Mouse (Mus musculus) kidney, postnatal 0 days (tissue): ENCODE measurements around the gene Dgka. TPM values are rescaled to one million over a fixed set of nuclear protein-coding genes. Genes with fewer than 3 reads are reported as not detected.
"Not testable (repeated sequence)": the region's sequence is repeated elsewhere in the genome, so short reads cannot be mapped to it uniquely, and the experiment has no call there.

Experiments used
- ATAC-seq: fragments of 200-750 bp; cut with Nextera tagmentation; replicated peaks from 2 replicates; pipeline ENCODE4 v1.8.0; 2017; ENCODE audit warnings: low read depth, moderate number of reproducible peaks, moderate TSS enrichment, moderate library complexity; ENCODE audit not compliant: low FRiP score
- DNase-seq: peaks from one replicate; pipeline ENCODE4 v3.0.0-alpha.2; 2016; ENCODE audit warnings: low spot score
- H3K27ac ChIP-seq: fragments of 300-500 bp; sonication (generic); 2 replicates; pipeline ENCODE4 v1.5.1; 2014; ENCODE audit warnings: mild to moderate bottlenecking
- H3K27me3 ChIP-seq: fragments of 300-500 bp; sonication (generic); 2 replicates; pipeline ENCODE4 v1.6.1; 2014; ENCODE audit warnings: low read length, mixed read lengths; ENCODE audit not compliant: insufficient read depth
- H3K36me3 ChIP-seq: fragments of 300-500 bp; sonication (generic); 2 replicates; pipeline ENCODE4 v1.6.1; 2014; ENCODE audit warnings: low read length, mixed read lengths; ENCODE audit not compliant: insufficient read depth
- H3K4me1 ChIP-seq: fragments of 300-500 bp; sonication (generic); replicated peaks from 2 replicates; pipeline ENCODE4 v1.6.1; 2014; ENCODE audit warnings: antibody characterized with exemption, low read length, mixed read lengths; ENCODE audit not compliant: insufficient read depth
- H3K4me2 ChIP-seq: fragments of 300-500 bp; sonication (generic); 2 replicates; pipeline ENCODE4 v1.6.1; 2014; ENCODE audit warnings: mild to moderate bottlenecking, low read length, moderate library complexity, mixed read lengths
- H3K4me3 ChIP-seq: fragments of 300-500 bp; sonication (generic); replicated peaks from 2 replicates; pipeline ENCODE4 v1.5.1; 2014; ENCODE audit warnings: low read depth, low read length
- H3K9ac ChIP-seq: fragments of 300-500 bp; sonication (generic); 2 replicates; pipeline ENCODE4 v1.6.1; 2014; ENCODE audit warnings: low read depth, low read length
- H3K9me3 ChIP-seq: fragments of 300-500 bp; sonication (generic); replicated peaks from 2 replicates; pipeline ENCODE4 v1.6.1; 2016; ENCODE audit warnings: low read length, inconsistent platforms, mixed read lengths
- CTCF ChIP-seq: IDR thresholded peaks from 2 replicates; pipeline ENCODE4 v1.5.1; 2016; ENCODE audit warnings: antibody characterized with exemption, low read depth, mild to moderate bottlenecking, moderate library complexity
- WGBS: fragments of 180-500 bp; shearing (Covaris S2); extraction: QIAGEN DNeasy Blood & Tissue Kit; methylation state at CpG from one replicate; pipeline ENCODE4 v1.1.7; 2014; 5-methylcytosine and 5-hydroxymethylcytosine counted together
- polyA plus RNA-seq: library from polyadenylated mRNA; unstranded; fragments of >200 nt; fragmentation: Nextera tagmentation; extraction: Ambion mirVana; gene quantifications from 2 replicates; pipeline ENCODE4 v1.2.1, GENCODE M21; 2015

The Dgka gene
- polyA plus RNA-seq, 1 experiment from 2014 or later, result 5.4 TPM

GRCm38 (mm10) chr10:128740296-128740695 lies 4.4 kb downstream of the Dgka start:
- DNase-seq (no peak), ATAC-seq (no peak)
- Histone ChIP-seq H3K9me3 (no peaks in the 10 kb centered on the region), H3K27me3 (no peaks in the 10 kb centered on the region), H3K4me2 (no peak overlapping the region), H3K36me3 (no peaks in the 10 kb centered on the region), H3K27ac (no peak overlapping the region), H3K9ac (no peak overlapping the region), H3K4me1 (peaks cover 21% of the 10 kb centered on the region), H3K4me3 (no peak overlapping the region)
- no peak for TF ChIP-seq CTCF
- 84% methylated on average over 2 of the region's 2 CpGs for WGBS

GRCm38 (mm10) chr10:128737435-128737834 lies 7.2 kb downstream of the Dgka start:
- H3K4me1 ChIP-seq, result no peaks in the 10 kb centered on the region
- no peak overlapping the region for H3K4me3 ChIP-seq
- no peaks in the 10 kb centered on the region for H3K9me3 ChIP-seq
- TF ChIP-seq CTCF, result no peak
- H3K9ac ChIP-seq, result no peak overlapping the region
- no peaks in the 10 kb centered on the region for H3K27me3 ChIP-seq
- ATAC-seq (peak; percentile 46; the same call in 1 of the 2 replicates), DNase-seq (no peak)
- 5% methylated on average over 15 of the region's 15 CpGs for WGBS
- peaks cover 5% of the 10 kb centered on the region; the same call in 1 of the 2 replicates for H3K36me3 ChIP-seq
- no peak overlapping the region for H3K27ac ChIP-seq
- peak overlapping the region; percentile 37 for H3K4me2 ChIP-seq

GRCm38 (mm10) chr10:128731992-128732391 lies 12.7 kb downstream of the Dgka start:
- Histone ChIP-seq H3K9me3 (no peaks in the 10 kb centered on the region), H3K9ac (no peak overlapping the region), H3K27ac (no peak overlapping the region), H3K4me1 (no peaks in the 10 kb centered on the region), H3K27me3 (no peaks in the 10 kb centered on the region), H3K4me2 (no peak overlapping the region), H3K36me3 (peaks cover 5% of the 10 kb centered on the region; the same call in 1 of the 2 replicates), H3K4me3 (no peak overlapping the region)
- no peak for TF ChIP-seq CTCF
- DNase-seq, result no peak
- no peak for ATAC-seq

- peak; percentile 81 for DNase-seq
- Histone ChIP-seq H3K9me3 (no peaks in the 10 kb centered on the region), H3K4me3 (no peak overlapping the region), H3K4me1 (no peaks in the 10 kb centered on the region), H3K4me2 (0 out of 2 replicates have a peak overlapping the region, but pooled peaks have one; percentile 17), H3K36me3 (peaks cover 5% of the 10 kb centered on the region; the same call in 1 of the 2 replicates), H3K27ac (no peak overlapping the region), H3K9ac (no peak overlapping the region), H3K27me3 (no peaks in the 10 kb centered on the region)
- peak; percentile 73; the same call in 1 of the 2 replicates for ATAC-seq
- 16% methylated on average over 10 of the region's 10 CpGs for WGBS
- TF ChIP-seq CTCF, result peak; percentile 85
These were observed 13.6 kb downstream of the Dgka start for GRCm38 (mm10) chr10:128731002-128731433.

GRCm38 (mm10) chr10:128728059-128728458 lies 16.6 kb downstream of the Dgka start:
- no peak for TF ChIP-seq CTCF
- no peak for DNase-seq
- WGBS, result 90% methylated on average over 5 of the region's 5 CpGs
- Histone ChIP-seq H3K27me3 (no peaks in the 10 kb centered on the region), H3K4me1 (no peaks in the 10 kb centered on the region), H3K4me2 (no peak overlapping the region), H3K9me3 (no peaks in the 10 kb centered on the region), H3K4me3 (no peak overlapping the region), H3K9ac (no peak overlapping the region), H3K27ac (no peak overlapping the region), H3K36me3 (peaks cover 4% of the 10 kb centered on the region; the same call in 1 of the 2 replicates)
- no peak for ATAC-seq

- H3K4me3 ChIP-seq, H3K36me3 ChIP-seq, H3K9me3 ChIP-seq, ATAC-seq, H3K4me2 ChIP-seq, H3K27ac ChIP-seq, H3K4me1 ChIP-seq, H3K9ac ChIP-seq, DNase-seq, H3K27me3 ChIP-seq: not testable (repeated sequence)
- 83% methylated on average over 3 of the region's 4 CpGs for WGBS
These were observed 19.2 kb downstream of the Dgka start for GRCm38 (mm10) chr10:128725466-128725865.
